Mouse (Mus musculus) kidney, embryonic 14.5 days (tissue): ENCODE results near the gene Gm11567. TPM values are rescaled to one million over a fixed set of nuclear protein-coding genes. Genes with fewer than 3 reads are reported as not detected.
"Not testable (repeated sequence)": the region's sequence is repeated elsewhere in the genome, so short reads cannot be mapped to it uniquely, and the experiment has no call there.

ENCODE experiments used
- ATAC-seq: fragments of 200-750 bp; cut with Nextera tagmentation; 2 replicates; pipeline ENCODE4 v1.8.0; 2017; ENCODE audit warnings: moderate number of reproducible peaks, mild to moderate bottlenecking, moderate TSS enrichment, moderate library complexity; ENCODE audit not compliant: low FRiP score, low TSS enrichment
- H3K27ac ChIP-seq: fragments of 300-500 bp; sonication (generic); 2 replicates; pipeline ENCODE4 v1.5.1; 2014; ENCODE audit warnings: low read depth, mild to moderate bottlenecking, low read length, moderate library complexity, mixed read lengths
- H3K27me3 ChIP-seq: fragments of 300-500 bp; sonication (generic); 2 replicates; pipeline ENCODE4 v1.6.1; 2014; ENCODE audit warnings: mild to moderate bottlenecking, low read length; ENCODE audit not compliant: control insufficient read depth, insufficient read depth
- H3K36me3 ChIP-seq: fragments of 300-500 bp; sonication (generic); 2 replicates; pipeline ENCODE4 v1.6.1; 2014; ENCODE audit warnings: low read length, mixed read lengths; ENCODE audit not compliant: control insufficient read depth, insufficient read depth
- H3K4me1 ChIP-seq: fragments of 300-500 bp; sonication (generic); 2 replicates; pipeline ENCODE4 v1.6.1; 2014; ENCODE audit warnings: low read length, mixed read lengths; ENCODE audit not compliant: control insufficient read depth, insufficient read depth
- H3K4me2 ChIP-seq: fragments of 300-500 bp; sonication (generic); replicated peaks from 2 replicates; pipeline ENCODE4 v1.6.1; 2014; ENCODE audit warnings: low read depth, mild to moderate bottlenecking, low read length
- H3K4me3 ChIP-seq: fragments of 300-500 bp; sonication (generic); 2 replicates; pipeline ENCODE4 v1.5.1; 2014; ENCODE audit warnings: mild to moderate bottlenecking, low read length
- H3K9ac ChIP-seq: fragments of 300-500 bp; sonication (generic); 2 replicates; pipeline ENCODE4 v1.6.1; 2014; ENCODE audit warnings: low read depth, mild to moderate bottlenecking, low read length, moderate library complexity
- H3K9me3 ChIP-seq: fragments of 300-500 bp; sonication (generic); 2 replicates; pipeline ENCODE4 v1.6.1; 2016; ENCODE audit warnings: low read length; ENCODE audit not compliant: control insufficient read depth
- WGBS: fragments of 180-500 bp; shearing (Covaris S2); extraction: QIAGEN DNeasy Blood & Tissue Kit; methylation state at CpG from one replicate; pipeline ENCODE4 v1.1.7; 2014; 5-methylcytosine and 5-hydroxymethylcytosine counted together
- polyA plus RNA-seq: library from polyadenylated mRNA; unstranded; fragments of >200 nt; fragmentation: Nextera tagmentation; extraction: Ambion mirVana; gene quantifications from 2 replicates; pipeline ENCODE4 v1.2.1, GENCODE M21; 2014

The Gm11567 gene
- polyA plus RNA-seq = not detected in 2 replicates

- not testable (repeated sequence) for H3K9me3 ChIP-seq, H3K9ac ChIP-seq, H3K27ac ChIP-seq, H3K4me2 ChIP-seq, ATAC-seq, H3K4me3 ChIP-seq, H3K36me3 ChIP-seq, H3K4me1 ChIP-seq, H3K27me3 ChIP-seq
- 50% methylated on average over 1 of the region's 1 CpGs for WGBS
Measured at GRCm38 (mm10) chr11:99878887-99879286, at the start of gene Gm11567. TSS of gene Gm11567 (plus strand) at chr11:99879187.

GRCm38 (mm10) chr11:99837966-99838365, 41.0 kb upstream of the Gm11567 start, which contains the start of gene 2300003K06Rik:
TSS of gene 2300003K06Rik (minus strand) at chr11:99838066.
- no peak for ATAC-seq
- H3K36me3 ChIP-seq = no peaks in the 10 kb centered on the region

GRCm38 (mm10) chr11:99842185-99842584, 36.8 kb upstream of the Gm11567 start:
- H3K4me3 ChIP-seq = no peak overlapping the region
- H3K9ac ChIP-seq = no peak overlapping the region
- no peaks in the 10 kb centered on the region for H3K9me3 ChIP-seq
- H3K4me1 ChIP-seq = no peaks in the 10 kb centered on the region
- no peak for ATAC-seq
- H3K36me3 ChIP-seq = no peaks in the 10 kb centered on the region
- WGBS = 28% methylated on average over 1 of the region's 1 CpGs
- no peak overlapping the region for H3K27ac ChIP-seq
- no peak overlapping the region for H3K4me2 ChIP-seq
- no peaks in the 10 kb centered on the region for H3K27me3 ChIP-seq

More at GRCm38 (mm10) chr11:99837966-99838365, 41.0 kb upstream of the Gm11567 start, which contains the start of gene 2300003K06Rik:
- H3K4me3 ChIP-seq = no peak within 1 kb of the TSS
- no peaks in the 10 kb centered on the region for H3K4me1 ChIP-seq
- no peak within 1 kb of the TSS for H3K9ac ChIP-seq
- H3K9me3 ChIP-seq = no peaks in the 10 kb centered on the region
- 83% methylated on average over 1 of the region's 1 CpGs for WGBS
- H3K27me3 ChIP-seq = no peaks in the 10 kb centered on the region
- H3K4me2 ChIP-seq = no peak within 1 kb of the TSS
- H3K27ac ChIP-seq = no peak within 1 kb of the TSS

GRCm38 (mm10) chr11:99846746-99847145, 32.2 kb upstream of the Gm11567 start:
- Histone ChIP-seq H3K4me3 (no peak overlapping the region), H3K9me3 (no peaks in the 10 kb centered on the region), H3K4me1 (no peaks in the 10 kb centered on the region), H3K9ac (no peak overlapping the region), H3K36me3 (no peaks in the 10 kb centered on the region), H3K27me3 (no peaks in the 10 kb centered on the region), H3K4me2 (no peak overlapping the region), H3K27ac (no peak overlapping the region)
- 93% methylated on average over 2 of the region's 2 CpGs for WGBS
- no peak for ATAC-seq

- no peaks in the 10 kb centered on the region for H3K36me3 ChIP-seq
- no peak within 1 kb of the TSS for H3K4me2 ChIP-seq
- H3K9ac ChIP-seq = no peak within 1 kb of the TSS
- no peak for ATAC-seq
- H3K4me1 ChIP-seq = no peaks in the 10 kb centered on the region
- no peak within 1 kb of the TSS for H3K27ac ChIP-seq
- no peaks in the 10 kb centered on the region for H3K9me3 ChIP-seq
- H3K4me3 ChIP-seq = no peak within 1 kb of the TSS
- H3K27me3 ChIP-seq = no peaks in the 10 kb centered on the region
Measured at GRCm38 (mm10) chr11:99851508-99851907, 27.5 kb upstream of the Gm11567 start, which contains the start of gene Krtap4-16. TSS of gene Krtap4-16 (minus strand) at chr11:99851608.

- 56% methylated on average over 3 of the region's 3 CpGs for WGBS
- no peaks in the 10 kb centered on the region for H3K4me1 ChIP-seq
- H3K9me3 ChIP-seq = no peaks in the 10 kb centered on the region
- H3K4me2 ChIP-seq = no peak overlapping the region
- no peak overlapping the region for H3K4me3 ChIP-seq
- no peak overlapping the region for H3K27ac ChIP-seq
- no peaks in the 10 kb centered on the region for H3K36me3 ChIP-seq
- H3K9ac ChIP-seq = no peak overlapping the region
- no peak for ATAC-seq
- no peaks in the 10 kb centered on the region for H3K27me3 ChIP-seq
Measured at GRCm38 (mm10) chr11:99854121-99854520, 24.9 kb upstream of the Gm11567 start.

GRCm38 (mm10) chr11:99857617-99858016, 21.4 kb upstream of the Gm11567 start, which contains the start of gene Gm11568:
TSS of gene Gm11568 (plus strand) at chr11:99857917.
- Histone ChIP-seq H3K27me3 (no peaks in the 10 kb centered on the region), H3K36me3 (no peaks in the 10 kb centered on the region), H3K4me3 (no peak within 1 kb of the TSS), H3K9me3 (no peaks in the 10 kb centered on the region), H3K9ac (no peak within 1 kb of the TSS), H3K27ac (no peak within 1 kb of the TSS), H3K4me2 (no peak within 1 kb of the TSS), H3K4me1 (no peaks in the 10 kb centered on the region)
- ATAC-seq = no peak
- 86% methylated on average over 2 of the region's 2 CpGs for WGBS

- H3K4me1 ChIP-seq = no peaks in the 10 kb centered on the region
- H3K4me3 ChIP-seq = no peak overlapping the region
- WGBS = 92% methylated on average over 2 of the region's 2 CpGs
- H3K27me3 ChIP-seq = no peaks in the 10 kb centered on the region
- H3K9ac ChIP-seq = no peak overlapping the region
- ATAC-seq = no peak
- no peak overlapping the region for H3K27ac ChIP-seq
- H3K9me3 ChIP-seq = no peaks in the 10 kb centered on the region
- H3K36me3 ChIP-seq = no peaks in the 10 kb centered on the region
- no peak overlapping the region for H3K4me2 ChIP-seq
Measured at GRCm38 (mm10) chr11:99858761-99859160, 20.2 kb upstream of the Gm11567 start.

- not testable (repeated sequence) for H3K27ac ChIP-seq, H3K4me1 ChIP-seq, H3K4me3 ChIP-seq, H3K36me3 ChIP-seq, H3K4me2 ChIP-seq, ATAC-seq, H3K9ac ChIP-seq, H3K27me3 ChIP-seq, H3K9me3 ChIP-seq
- 74% methylated on average over 1 of the region's 1 CpGs for WGBS
Measured at GRCm38 (mm10) chr11:99864176-99864575, 14.8 kb upstream of the Gm11567 start, which contains the start of gene Gm11559. TSS of gene Gm11559 (plus strand) at chr11:99864476.
